Mouse (Mus musculus): ENCODE data around the gene Bbof1. TPM values are rescaled to one million over a fixed set of nuclear protein-coding genes. Genes with fewer than 3 reads are reported as not detected.

The Bbof1 gene
- polyA plus RNA-seq, 1 experiment, result 0.90 TPM

DNA sequence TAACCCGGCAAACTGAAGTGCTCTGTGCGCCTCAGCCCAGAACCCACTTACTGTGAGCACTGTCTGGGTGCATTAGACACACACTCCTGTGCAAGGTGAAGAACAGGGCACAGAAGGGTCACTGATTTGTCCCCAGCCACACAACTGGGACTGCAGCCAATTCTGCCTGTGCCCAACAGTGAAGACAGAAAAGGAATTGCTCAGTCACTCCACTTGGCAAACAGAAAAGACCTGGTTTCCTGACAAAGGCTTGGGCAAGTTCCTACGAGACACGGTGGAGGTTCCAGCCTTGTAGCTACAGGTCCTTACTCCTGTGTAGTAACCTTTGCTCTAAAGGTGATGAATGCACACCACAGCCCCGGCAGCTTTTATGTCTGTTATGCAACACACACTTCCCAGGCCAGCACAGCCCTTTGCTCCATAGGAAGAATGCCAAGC is 24.2 kb upstream of the Bbof1 start:
- no peak for TF ChIP-seq CTCF (IDR thresholded peaks at IDR 0.05; ENCODE audit: low read depth, low read length)
- no peak for TF ChIP-seq POLR2A (IDR thresholded peaks at IDR 0.05; ENCODE audit: borderline replicate concordance, low read depth, low read length)
- H3K4me1 ChIP-seq (ENCODE audit: control insufficient read depth, insufficient read depth, low read length), result peaks cover 15% of the 10 kb centered on the region
- H3K27ac ChIP-seq (ENCODE audit: insufficient read depth, low read depth, low read length), result no peak overlapping the region
- H3K4me3 ChIP-seq (ENCODE audit: insufficient read depth, low read length), result no peak overlapping the region

DNA sequence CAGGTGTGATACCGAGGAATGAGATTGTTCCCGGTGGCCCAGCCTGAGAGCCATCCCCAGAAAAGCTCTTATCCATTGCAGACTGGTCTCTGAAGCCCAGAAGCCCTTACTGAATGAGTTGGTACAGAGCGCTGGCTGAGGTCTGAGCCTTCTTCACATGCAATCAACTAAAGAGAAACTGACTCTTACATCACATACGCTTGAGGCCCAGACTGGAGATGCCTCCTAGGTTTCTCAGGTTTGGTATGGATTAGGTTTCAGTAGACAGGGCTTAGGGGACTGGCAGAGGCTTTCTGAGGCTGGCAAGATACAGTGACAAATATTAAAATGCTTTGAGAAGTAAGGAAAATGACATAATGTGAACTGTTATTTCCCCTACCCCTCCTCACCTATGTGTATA is 23.5 kb upstream of the Bbof1 start:
- TF ChIP-seq CTCF (IDR thresholded peaks at IDR 0.05; ENCODE audit: low read depth, low read length) (no peak), POLR2A (IDR thresholded peaks at IDR 0.05; ENCODE audit: borderline replicate concordance, low read depth, low read length) (no peak)
- H3K4me1 ChIP-seq (ENCODE audit: control insufficient read depth, insufficient read depth, low read length), result peaks cover 15% of the 10 kb centered on the region
- no peak overlapping the region for H3K27ac ChIP-seq (ENCODE audit: insufficient read depth, low read depth, low read length)
- no peak overlapping the region for H3K4me3 ChIP-seq (ENCODE audit: insufficient read depth, low read length)

GRCm38 (mm10) chr12:84388097-84388496 is 20.8 kb upstream of the Bbof1 start:
- Histone ChIP-seq H3K27ac (ENCODE audit: insufficient read depth, low read depth, low read length) (no peak overlapping the region), H3K4me3 (ENCODE audit: insufficient read depth, low read length) (no peak overlapping the region), H3K4me1 (ENCODE audit: control insufficient read depth, insufficient read depth, low read length) (peaks cover 15% of the 10 kb centered on the region)
- no peak for TF ChIP-seq POLR2A (IDR thresholded peaks at IDR 0.05; ENCODE audit: borderline replicate concordance, low read depth, low read length)
- no peak for TF ChIP-seq CTCF (IDR thresholded peaks at IDR 0.05; ENCODE audit: low read depth, low read length)

- H3K4me1 ChIP-seq (ENCODE audit: control insufficient read depth, insufficient read depth, low read length), result peaks cover 15% of the 10 kb centered on the region
- no peak overlapping the region; the same call in 1 of the 2 replicates for H3K27ac ChIP-seq (ENCODE audit: insufficient read depth, low read depth, low read length)
- H3K4me3 ChIP-seq (ENCODE audit: insufficient read depth, low read length), result no peak overlapping the region
- no peak for TF ChIP-seq CTCF (IDR thresholded peaks at IDR 0.05; ENCODE audit: low read depth, low read length)
- TF ChIP-seq POLR2A (IDR thresholded peaks at IDR 0.05; ENCODE audit: borderline replicate concordance, low read depth, low read length), result no peak
Measured at GRCm38 (mm10) chr12:84388774-84389400, 20.0 kb upstream of the Bbof1 start.

DNA sequence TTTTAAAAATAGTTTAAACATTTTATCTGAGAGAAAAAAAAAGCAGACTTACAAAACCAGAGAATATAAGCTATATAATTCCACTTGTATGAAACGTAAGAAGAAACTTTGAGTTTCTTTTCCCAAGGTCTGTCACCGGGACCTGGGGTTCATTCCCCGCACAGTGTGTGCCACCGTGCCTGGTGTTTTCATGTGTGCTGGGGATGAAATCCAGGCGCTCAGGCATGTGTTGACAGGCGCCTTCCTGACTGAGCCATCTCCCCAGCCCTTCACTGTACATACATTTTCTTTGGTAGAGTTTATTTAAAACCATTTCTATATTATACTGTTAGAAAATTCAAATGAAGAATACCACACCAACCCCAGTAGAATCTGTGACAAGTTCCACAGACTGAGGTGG is 18.5 kb upstream of the Bbof1 start:
- Histone ChIP-seq H3K4me1 (ENCODE audit: control insufficient read depth, insufficient read depth, low read length) (peaks cover 10% of the 10 kb centered on the region), H3K27ac (ENCODE audit: insufficient read depth, low read depth, low read length) (no peak overlapping the region), H3K4me3 (ENCODE audit: insufficient read depth, low read length) (no peak overlapping the region)
- no peak for TF ChIP-seq POLR2A (IDR thresholded peaks at IDR 0.05; ENCODE audit: borderline replicate concordance, low read depth, low read length)
- TF ChIP-seq CTCF (IDR thresholded peaks at IDR 0.05; ENCODE audit: low read depth, low read length), result no peak

GRCm38 (mm10) chr12:84392681-84393080 is 16.2 kb upstream of the Bbof1 start:
- TF ChIP-seq CTCF (IDR thresholded peaks at IDR 0.05; ENCODE audit: low read depth, low read length) (no peak), POLR2A (IDR thresholded peaks at IDR 0.05; ENCODE audit: borderline replicate concordance, low read depth, low read length) (no peak)
- no peak overlapping the region for H3K4me3 ChIP-seq (ENCODE audit: insufficient read depth, low read length)
- H3K27ac ChIP-seq (ENCODE audit: insufficient read depth, low read depth, low read length), result no peak overlapping the region
- H3K4me1 ChIP-seq (ENCODE audit: control insufficient read depth, insufficient read depth, low read length), result peaks cover 10% of the 10 kb centered on the region

DNA sequence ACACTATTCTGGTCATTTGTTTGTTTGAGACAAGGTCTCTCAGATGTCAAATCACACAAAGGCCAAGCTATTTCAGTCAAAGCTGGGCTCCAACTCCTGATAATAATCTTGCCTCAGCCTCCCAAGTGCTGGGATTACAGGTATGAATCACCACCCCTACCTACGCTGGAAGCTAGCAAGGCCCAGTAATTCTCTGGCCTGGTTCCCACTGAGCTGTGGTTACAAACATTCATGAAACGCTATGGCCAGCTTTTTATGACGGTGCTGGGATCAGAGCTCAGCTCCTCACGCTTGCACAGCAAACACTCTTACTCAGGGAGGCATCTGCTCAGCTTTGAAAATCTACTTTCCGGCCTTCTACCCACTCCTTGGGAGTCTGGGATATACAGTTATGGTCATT is 15.0 kb upstream of the Bbof1 start:
- peaks cover 2% of the 10 kb centered on the region; the same call in 1 of the 2 replicates for H3K4me1 ChIP-seq (ENCODE audit: control insufficient read depth, insufficient read depth, low read length)
- no peak overlapping the region for H3K27ac ChIP-seq (ENCODE audit: insufficient read depth, low read depth, low read length)
- H3K4me3 ChIP-seq (ENCODE audit: insufficient read depth, low read length), result no peak overlapping the region
- TF ChIP-seq CTCF (IDR thresholded peaks at IDR 0.05; ENCODE audit: low read depth, low read length), result no peak
- TF ChIP-seq POLR2A (IDR thresholded peaks at IDR 0.05; ENCODE audit: borderline replicate concordance, low read depth, low read length), result no peak

DNA sequence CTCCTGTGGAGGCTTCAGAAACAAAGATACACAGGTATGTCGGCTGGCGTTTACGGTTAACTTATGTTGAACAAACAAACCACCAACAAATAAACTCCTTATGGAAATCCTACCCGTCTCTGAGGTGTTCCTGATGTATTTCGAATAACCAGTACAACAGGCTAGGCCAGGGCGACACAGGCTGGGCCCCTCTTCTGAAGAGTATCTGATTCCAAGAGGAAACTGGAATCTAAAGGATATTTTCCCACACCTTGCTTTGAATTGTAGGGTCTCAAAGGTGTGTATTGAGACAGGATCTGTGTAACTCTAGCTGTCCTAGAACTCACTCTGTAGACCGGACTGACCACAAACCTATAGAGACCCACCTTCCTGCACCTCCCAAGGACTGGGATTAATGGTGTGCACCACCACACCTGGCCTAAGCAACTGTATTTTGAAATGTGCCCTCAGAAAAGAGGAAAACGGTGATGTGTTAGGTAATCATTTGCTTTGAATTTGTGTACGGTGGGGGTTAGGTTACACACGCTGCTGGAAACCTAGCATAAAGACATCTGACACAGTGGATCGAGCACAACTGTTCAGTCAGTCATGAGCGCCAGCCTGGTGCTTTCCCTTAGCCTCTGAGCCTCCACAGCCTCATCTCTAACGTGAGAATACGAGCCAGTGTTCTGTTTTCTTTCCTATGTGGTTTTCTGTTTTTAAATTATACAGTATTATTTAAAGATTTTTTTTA is 11.8 kb upstream of the Bbof1 start:
- no peak for TF ChIP-seq CTCF (IDR thresholded peaks at IDR 0.05; ENCODE audit: low read depth, low read length)
- TF ChIP-seq POLR2A (IDR thresholded peaks at IDR 0.05; ENCODE audit: borderline replicate concordance, low read depth, low read length), result no peak
- Histone ChIP-seq H3K4me1 (ENCODE audit: control insufficient read depth, insufficient read depth, low read length) (no peaks in the 10 kb centered on the region), H3K27ac (ENCODE audit: insufficient read depth, low read depth, low read length) (no peak overlapping the region), H3K4me3 (ENCODE audit: insufficient read depth, low read length) (no peak overlapping the region)

DNA sequence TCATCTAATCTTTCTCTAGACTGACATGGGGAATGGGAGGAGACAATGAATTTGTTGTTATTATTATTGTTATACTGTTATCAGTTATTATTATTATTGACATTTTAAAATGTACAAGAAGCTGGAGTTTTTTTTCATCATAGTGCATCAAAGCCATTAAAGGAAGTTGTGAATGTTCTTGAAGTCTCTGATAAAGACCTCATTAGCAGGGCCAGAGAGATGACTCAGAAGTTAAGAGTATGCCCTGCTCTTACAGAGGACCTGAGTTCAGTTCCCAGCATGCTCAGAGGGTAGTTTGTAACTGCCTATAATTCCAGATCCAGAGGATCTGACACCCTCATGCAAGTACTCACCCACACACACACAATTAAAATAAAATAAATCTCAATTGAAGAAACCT is 11.2 kb upstream of the Bbof1 start:
- no peaks in the 10 kb centered on the region for H3K4me1 ChIP-seq (ENCODE audit: control insufficient read depth, insufficient read depth, low read length)
- H3K27ac ChIP-seq (ENCODE audit: insufficient read depth, low read depth, low read length), result no peak overlapping the region
- no peak overlapping the region for H3K4me3 ChIP-seq (ENCODE audit: insufficient read depth, low read length)
- TF ChIP-seq POLR2A (IDR thresholded peaks at IDR 0.05; ENCODE audit: borderline replicate concordance, low read depth, low read length), result no peak
- no peak for TF ChIP-seq CTCF (IDR thresholded peaks at IDR 0.05; ENCODE audit: low read depth, low read length)

- Histone ChIP-seq H3K4me1 (ENCODE audit: control insufficient read depth, insufficient read depth, low read length) (no peaks in the 10 kb centered on the region), H3K4me3 (ENCODE audit: insufficient read depth, low read length) (no peak overlapping the region), H3K27ac (ENCODE audit: insufficient read depth, low read depth, low read length) (no peak overlapping the region)
- no peak for TF ChIP-seq CTCF (IDR thresholded peaks at IDR 0.05; ENCODE audit: low read depth, low read length)
- no peak for TF ChIP-seq POLR2A (IDR thresholded peaks at IDR 0.05; ENCODE audit: borderline replicate concordance, low read depth, low read length)
Measured at GRCm38 (mm10) chr12:84398629-84399028, 10.2 kb upstream of the Bbof1 start.
